13 mouse cellular contexts compared by ENCODE assay signal in genomic region chr6:85966686-85967085, GRCm38 (mm10). TPM values are rescaled to one million over a fixed set of nuclear protein-coding genes. Genes with fewer than 3 reads are reported as not detected.
DNase-seq lines count a peak whose midpoint lies in the region; ATAC-seq and TF ChIP-seq lines count a peak whose summit lies in the region.
"Had no signal": no experiment of that assay in that cellular context is flagged by ENCODE, and none has a peak within 500 bp of the region (broad histone marks: within the 10 kb centered on the region; RNA-seq: fewer than 3 reads in every experiment).

No protein-coding gene starts in this region.

- no peaks in the 10 kb centered on the region for H3K27me3 ChIP-seq in CH12.LX (replicated peaks)
- no peaks in the 10 kb centered on the region for H3K27me3 ChIP-seq in liver, embryonic 13.5 days
- H3K27me3 ChIP-seq in cerebellum, adult 2 months (ENCODE audit: control insufficient read depth, insufficient read depth, low read length): no peaks in the 10 kb centered on the region
- H3K27me3 ChIP-seq: heart, embryonic 15.5 days had no signal

- no peak overlapping the region for H3K27ac ChIP-seq in layer of hippocampus, adult 2 months
- H3K27ac ChIP-seq in CH12.LX (ENCODE audit: insufficient read depth, low read depth): no peak overlapping the region
- H3K27ac ChIP-seq in liver, embryonic 13.5 days: no peak overlapping the region
- H3K27ac ChIP-seq in cerebellum, adult 2 months (ENCODE audit: insufficient read depth, low read length): no peak overlapping the region
- H3K27ac ChIP-seq: heart, embryonic 15.5 days had no signal

- H3K79me2 ChIP-seq in CH12.LX (replicated peaks; ENCODE audit: control insufficient read depth, extremely low read depth, insufficient read depth, poor library complexity, severe bottlenecking): no peaks in the 10 kb centered on the region

- 52% methylated on average over 4 of the region's 4 CpGs for WGBS in liver, embryonic 13.5 days (ENCODE audit: insufficient replicate concordance)
- WGBS in cerebellum, adult 2 months: 70% methylated on average over 4 of the region's 4 CpGs

- dilution Hi-C loops in CH12.LX (cut with MboI; ENCODE audit: extremely low pct_ligation_motif_present, extremely low pct_unique_long_range_greater_than_20kb, low sequenced_read_pairs): no loop called here

- no peak for TF ChIP-seq POLR2A in CH12.LX (IDR thresholded peaks at IDR 0.05; ENCODE audit: low read depth, low read length)
- TF ChIP-seq POLR2A in cerebellum, adult 2 months (IDR thresholded peaks at IDR 0.05; ENCODE audit: borderline replicate concordance, insufficient read depth, low read length): no peak

- no peak for TF ChIP-seq EP300 in CH12.LX (IDR thresholded peaks at IDR 0.05; ENCODE audit: low read length)

- TF ChIP-seq CTCF in layer of hippocampus, adult 2 months (conservative IDR thresholded peaks at IDR 0.05): peak; percentile 41
- peak in 1 of 2 experiments; percentile 46; a peak in 2 of 4 replicates for TF ChIP-seq CTCF in CH12.LX (conservative IDR thresholded peaks at IDR 0.05 in 1 of 2, IDR thresholded peaks at IDR 0.05 in 1 of 2; ENCODE audit: low read depth in 2 of 2, low read length in 2 of 2)
- TF ChIP-seq CTCF in cerebellum, adult 2 months (IDR thresholded peaks at IDR 0.05; ENCODE audit: borderline replicate concordance, insufficient read depth, low read depth, low read length): no peak

- H3K4me1 ChIP-seq in CH12.LX (ENCODE audit: control insufficient read depth in 1 of 2, insufficient read depth in 2 of 2): peaks cover 3 to 6% of the 10 kb centered on the region in 2 experiments; a peak in 3 of 4 replicates
- peaks cover 19% of the 10 kb centered on the region for H3K4me1 ChIP-seq in liver, embryonic 13.5 days (replicated peaks)
- no peaks in the 10 kb centered on the region for H3K4me1 ChIP-seq in cerebellum, adult 2 months (ENCODE audit: control insufficient read depth, insufficient read depth, low read length)

- H3K9ac ChIP-seq in CH12.LX (ENCODE audit: insufficient read depth, low read depth): no peak overlapping the region
- H3K9ac ChIP-seq in liver, embryonic 13.5 days: no peak overlapping the region
- H3K9ac ChIP-seq: heart, embryonic 15.5 days had no signal

- TF ChIP-seq RAD21 in CH12.LX (IDR thresholded peaks at IDR 0.05; ENCODE audit: low read depth, low read length): peak; percentile 32

- no peaks in the 10 kb centered on the region for H3K36me3 ChIP-seq in CH12.LX (replicated peaks in 1 of 2; ENCODE audit: control insufficient read depth in 1 of 2, insufficient read depth in 1 of 2, low read length in 1 of 2)
- no peaks in the 10 kb centered on the region for H3K36me3 ChIP-seq in liver, embryonic 13.5 days
- H3K36me3 ChIP-seq: heart, embryonic 15.5 days had no signal

- DNase-seq in layer of hippocampus, adult 2 months (ENCODE audit: low spot score in 2 of 2): no peak
- DNase-seq in layer of hippocampus, adult 8-10 months (ENCODE audit: low spot score in 2 of 2): no peak
- no peak for DNase-seq in CH12.LX (ENCODE audit: extremely low read depth)
- peak; percentile 11 for DNase-seq in liver, embryonic 13.5 days
- DNase-seq in thymus, adult 18-20 months: peak; percentile 16 to 44
- DNase-seq in adrenal gland, adult (ENCODE audit: inconsistent age in 2 of 2, low spot score in 1 of 2): no peak
- no peak for DNase-seq in ovary, adult 18-20 months (ENCODE audit: low spot score)
- DNase-seq in cerebellum, adult 2 months: no peak

- H3K4me2 ChIP-seq in CH12.LX (ENCODE audit: insufficient read depth, low read depth, poor library complexity, severe bottlenecking): no peak overlapping the region
- no peak overlapping the region for H3K4me2 ChIP-seq in liver, embryonic 13.5 days
- H3K4me2 ChIP-seq: heart, embryonic 15.5 days had no signal

- peak; percentile 12; the same call in 1 of the 2 replicates for ATAC-seq in liver, embryonic 13.5 days (ENCODE audit: low read depth)
- ATAC-seq: intestine, embryonic 16.5 days had no signal

- H3K4me3 ChIP-seq in layer of hippocampus, adult 2 months: no peak overlapping the region
- H3K4me3 ChIP-seq in CH12.LX (replicated peaks in 1 of 3; ENCODE audit: low read depth in 2 of 3, low read length in 2 of 3, poor library complexity in 1 of 3): no peak overlapping the region
- H3K4me3 ChIP-seq in liver, embryonic 13.5 days (replicated peaks): no peak overlapping the region
- H3K4me3 ChIP-seq in cerebellum, adult 2 months (replicated peaks; ENCODE audit: insufficient read depth, low read depth, low read length): no peak overlapping the region
- H3K4me3 ChIP-seq: heart, embryonic 15.5 days had no signal

- no peaks in the 10 kb centered on the region for H3K9me3 ChIP-seq in CH12.LX (replicated peaks; ENCODE audit: low read length)
- H3K9me3 ChIP-seq in liver, embryonic 13.5 days (replicated peaks): no peaks in the 10 kb centered on the region
- H3K9me3 ChIP-seq: heart, embryonic 15.5 days had no signal

- in situ Hi-C loops in CH12.LX (cut with MboI; ENCODE audit: low pct_ligation_motif_present, low pct_unique_long_range_greater_than_20kb, low sequenced_read_pairs): no loop called here

TF ChIP-seq in CH12.LX, 34 proteins besides CTCF, POLR2A, EP300 and RAD21:
- TF ChIP-seq SMC3 (IDR thresholded peaks at IDR 0.05; ENCODE audit: low read depth, low read length): peak; percentile 15; the same call in 1 of the 2 replicates
- TF ChIP-seq ZKSCAN1 (IDR thresholded peaks at IDR 0.05; ENCODE audit: borderline replicate concordance, low read depth, low read length): no peak

RNA-seq across cellular contexts. Expression of gene Dusp11, which starts 5.2 kb away (rescaled TPM):
- total RNA-seq in layer of hippocampus, adult 2 months (2021): 10 to 100 TPM; 77.9 to 85.5 TPM
- 100 to 1,000 TPM in 1 of 4 experiments, 10 to 100 TPM in 3; 67.2 to 128 (median 86.1) TPM for total RNA-seq in layer of hippocampus, adult 8-10 months (2022)
- total RNA-seq in CH12.LX (2012; rRNA removed): 28.5 and 33.2 TPM in 2 replicates
- 34.8 and 35.7 TPM in 2 replicates for total RNA-seq in CH12.LX (2014; rRNA removed)
- polyA plus RNA-seq in CH12.LX (2012; ENCODE audit: insufficient read length, low read depth): 46.6 and 48.6 TPM in 2 replicates
- polyA plus RNA-seq in liver, embryonic 13.5 days (2015; fragmentation: Nextera tagmentation; extraction: Ambion mirVana): 29.0 and 40.3 TPM in 2 replicates
- polyA plus RNA-seq in cerebellum, adult 2 months (2012; rRNA removed): 143 and 150 TPM in 2 replicates

RNA-seq across cellular contexts. Expression of gene Figla, which starts 49.3 kb away (rescaled TPM):
- not detected for total RNA-seq in layer of hippocampus, adult 2 months (2021)
- not detected for total RNA-seq in layer of hippocampus, adult 8-10 months (2022)
- total RNA-seq in CH12.LX (2012; rRNA removed) (not detected in 2 replicates), CH12.LX (2014; rRNA removed) (not detected in 2 replicates)
- not detected in 2 replicates for polyA plus RNA-seq in CH12.LX (2012; ENCODE audit: insufficient read length, low read depth)
- not detected in 2 replicates for polyA plus RNA-seq in liver, embryonic 13.5 days (2015; fragmentation: Nextera tagmentation; extraction: Ambion mirVana)
- polyA plus RNA-seq in cerebellum, adult 2 months (2012; rRNA removed): not detected in 2 replicates
- polyA plus RNA-seq: frontal cortex, adult 2 months; heart, embryonic 15.5 days; intestine, embryonic 16.5 days; limb, embryonic 11.5 days; midbrain, embryonic 14.5 days had no signal

RNA-seq across cellular contexts. Expression of gene Nat8f1, which starts 51.2 kb away (rescaled TPM):
- 10 to 100 TPM; 30.2 to 31.2 TPM for total RNA-seq in layer of hippocampus, adult 2 months (2021)
- total RNA-seq in layer of hippocampus, adult 8-10 months (2022): 10 to 100 TPM; 22.5 to 35.0 (median 27.1) TPM
- total RNA-seq in CH12.LX (2012; rRNA removed): 2.7 and 4.7 TPM in 2 replicates
- total RNA-seq in CH12.LX (2014; rRNA removed): 1.4 and 1.6 TPM in 2 replicates
- 0.50 and 3.5 TPM in 2 replicates for polyA plus RNA-seq in CH12.LX (2012; ENCODE audit: insufficient read length, low read depth)
- polyA plus RNA-seq in liver, embryonic 13.5 days (2015; fragmentation: Nextera tagmentation; extraction: Ambion mirVana): 5.0 and 5.6 TPM in 2 replicates
- polyA plus RNA-seq in cerebellum, adult 2 months (2012; rRNA removed): 49.1 and 54.0 TPM in 2 replicates

RNA-seq across cellular contexts. Expression of gene Tprkb, which starts 55.0 kb away (rescaled TPM):
- total RNA-seq in layer of hippocampus, adult 2 months (2021): 10 to 100 TPM; 80.4 to 90.2 TPM
- total RNA-seq in layer of hippocampus, adult 8-10 months (2022): 100 to 1,000 TPM in 1 of 4 experiments, 10 to 100 TPM in 3; 65.5 to 103 (median 79.0) TPM
- total RNA-seq in CH12.LX (2012; rRNA removed) (21.2 and 25.3 TPM in 2 replicates), CH12.LX (2014; rRNA removed) (59.8 and 67.2 TPM in 2 replicates)
- 39.7 and 41.8 TPM in 2 replicates for polyA plus RNA-seq in CH12.LX (2012; ENCODE audit: insufficient read length, low read depth)
- polyA plus RNA-seq in liver, embryonic 13.5 days (2015; fragmentation: Nextera tagmentation; extraction: Ambion mirVana): 26.4 and 37.1 TPM in 2 replicates
- 141 and 158 TPM in 2 replicates for polyA plus RNA-seq in cerebellum, adult 2 months (2012; rRNA removed)

Comparison
In these comparisons a context has a peak if more than half of its experiments do, and no peak if none do; other contexts are left out.
1. DNase-seq: peak in liver, embryonic 13.5 days (single experiment) and thymus, adult 18-20 months (2 of 2); none in layer of hippocampus, adult 2 months (0 of 2), layer of hippocampus, adult 8-10 months (0 of 2), CH12.LX (single experiment), adrenal gland, adult (0 of 2), ovary, adult 18-20 months (single experiment) and cerebellum, adult 2 months (0 of 2).
2. RNA of gene Nat8f1, which starts 51.2 kb away (total RNA-seq): 30.2 to 31.2 TPM in layer of hippocampus, adult 2 months and 22.5 to 35.0 TPM in layer of hippocampus, adult 8-10 months; 1.4 to 4.7 TPM in CH12.LX; every median in the first group is over 4 times any median in the second.